Mouse (Mus musculus) brain, embryonic 14.5 days (tissue): Measurements from ENCODE around the gene Rab27a. TPM values are rescaled to one million over a fixed set of nuclear protein-coding genes. Genes with fewer than 3 reads are reported as not detected.
A peak's percentile ranks its signal among the peaks of the same experiment; 100 is the strongest.

Experiments
- DNase-seq: peaks from one replicate; pipeline ENCODE4 v3.0.0-alpha.2; 2011; ENCODE audit warnings: low read depth
- CTCF ChIP-seq: fragments of 200-500 bp; IDR thresholded peaks from 2 replicates; pipeline ENCODE4 v1.5.1; 2012; ENCODE audit warnings: inconsistent platforms, mild to moderate bottlenecking, moderate library complexity, borderline replicate concordance; ENCODE audit not compliant: insufficient read depth, insufficient read length; ENCODE audit errors: extremely low read depth
- POLR2A ChIP-seq: fragments of 200-500 bp; IDR thresholded peaks from 2 replicates; pipeline ENCODE4 v1.6.1; 2012; ENCODE audit warnings: mild to moderate bottlenecking, inconsistent platforms, borderline replicate concordance; ENCODE audit not compliant: poor library complexity, insufficient read depth, insufficient read length, severe bottlenecking; ENCODE audit errors: extremely low read depth
- polyA plus RNA-seq: library from polyadenylated mRNA; depleted of rRNA; stranded (reverse); fragments of >200 nt; gene quantifications from 2 replicates; pipeline ENCODE4 v1.2.3, GENCODE M21; 2012; rRNA removed

Rab27a gene
- 0.77 and 1.4 TPM in 2 replicates for polyA plus RNA-seq

GRCm38 (mm10) chr9:73044146-73045079 is at the start of gene Rab27a:
Gene Rab27a, plus strand, starts transcription at chr9:73044854.
- peak; percentile 82 for DNase-seq
- TF ChIP-seq POLR2A: no peak
- peak; percentile 90 for TF ChIP-seq CTCF

- TF ChIP-seq POLR2A (no peak), CTCF (no peak)
- DNase-seq: no peak
These were observed 48.5 kb upstream of the Rab27a start for GRCm38 (mm10) chr9:72996167-72996566.

GRCm38 (mm10) chr9:72996806-72997205 is 47.8 kb upstream of the Rab27a start:
- TF ChIP-seq POLR2A: no peak
- TF ChIP-seq CTCF: no peak
- no peak for DNase-seq

DNA sequence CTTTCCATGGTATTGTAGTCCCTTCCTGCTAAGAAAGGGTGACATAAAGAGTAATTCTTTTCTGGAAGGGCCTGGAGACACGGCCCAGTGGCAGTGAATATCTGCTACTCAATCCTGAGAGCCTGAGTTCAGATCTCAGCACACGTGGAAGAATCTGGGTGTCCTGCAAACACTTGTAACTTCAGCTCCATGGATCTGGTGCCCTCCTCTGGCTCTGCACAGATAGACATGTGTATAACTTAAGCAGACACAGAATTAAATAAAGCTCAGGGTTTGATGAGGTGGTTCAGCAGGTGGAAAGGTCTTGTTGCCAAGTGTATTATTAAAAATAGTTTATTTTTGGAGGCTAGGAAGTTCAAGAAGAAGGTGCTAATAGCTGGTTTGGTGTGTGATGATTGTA is 44.2 kb upstream of the Rab27a start:
- TF ChIP-seq CTCF: no peak
- TF ChIP-seq POLR2A: no peak
- DNase-seq: no peak

- no peak for DNase-seq
- TF ChIP-seq CTCF: no peak
- TF ChIP-seq POLR2A: no peak
These were observed 43.2 kb upstream of the Rab27a start for GRCm38 (mm10) chr9:73001314-73002011.

DNA sequence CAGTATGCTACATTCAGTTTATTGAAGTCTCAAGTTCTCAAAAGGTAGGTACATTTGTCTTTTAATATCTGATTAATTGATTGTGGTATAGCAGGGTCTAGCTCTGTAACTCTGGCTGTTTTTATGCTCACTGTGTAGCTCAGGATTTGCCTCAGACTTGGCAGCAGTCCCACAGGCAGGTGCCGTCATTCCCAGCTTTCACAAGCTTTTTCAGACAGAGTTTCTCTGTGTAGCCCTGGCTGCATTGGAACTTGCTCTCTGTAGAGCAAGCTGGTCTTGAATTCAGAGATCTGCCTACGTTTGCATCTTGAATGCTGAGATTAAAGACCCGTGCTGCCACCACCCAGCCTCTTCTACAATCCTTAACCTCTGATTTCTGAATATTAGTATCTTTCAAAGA is 42.5 kb upstream of the Rab27a start:
- DNase-seq: peak; percentile 19

DNA sequence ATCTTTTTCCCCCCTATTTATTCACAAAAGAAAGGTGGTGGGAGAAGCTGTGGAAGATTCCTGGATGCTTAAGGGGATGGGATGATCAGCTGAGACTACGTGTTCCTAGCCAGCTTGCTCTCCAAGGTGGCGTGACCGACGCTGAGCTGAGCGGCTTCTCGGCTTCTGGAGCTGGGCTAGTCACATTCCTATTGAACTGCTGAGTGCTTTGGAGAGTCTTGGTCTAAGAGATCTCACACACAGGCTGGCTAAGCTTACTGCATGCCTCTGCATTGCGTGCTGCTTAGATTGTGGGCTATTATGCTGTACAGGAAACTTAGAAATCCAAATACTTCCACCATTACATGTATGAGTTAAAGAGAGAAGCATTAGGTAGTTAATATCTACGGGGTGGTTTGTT is 40.6 kb upstream of the Rab27a start:
- no peak for DNase-seq
- TF ChIP-seq POLR2A (no peak), CTCF (no peak)

More for the DNA sequence above, 42.5 kb upstream of the Rab27a start:
- TF ChIP-seq POLR2A: no peak
- TF ChIP-seq CTCF: no peak

DNA sequence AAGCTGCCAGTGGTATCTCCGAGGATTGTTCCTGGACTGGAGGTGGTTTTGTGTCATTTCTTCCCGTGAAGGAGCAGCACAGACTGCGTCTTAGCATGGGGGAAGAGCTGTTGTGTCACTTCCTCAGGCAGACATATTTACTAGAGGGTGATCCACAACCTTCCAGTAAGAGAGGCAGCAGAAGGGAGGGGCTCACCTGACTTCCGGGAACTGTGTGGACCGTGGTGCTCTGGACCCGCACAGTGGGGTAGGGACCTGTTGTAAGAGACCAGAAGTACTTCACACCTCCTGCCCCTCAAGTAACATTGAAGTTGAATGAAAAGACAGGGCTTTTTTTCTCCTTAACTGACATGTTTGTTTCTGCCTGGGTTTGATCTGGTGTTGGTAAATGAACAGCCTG is 39.5 kb upstream of the Rab27a start:
- no peak for DNase-seq
- TF ChIP-seq POLR2A (no peak), CTCF (no peak)

DNA sequence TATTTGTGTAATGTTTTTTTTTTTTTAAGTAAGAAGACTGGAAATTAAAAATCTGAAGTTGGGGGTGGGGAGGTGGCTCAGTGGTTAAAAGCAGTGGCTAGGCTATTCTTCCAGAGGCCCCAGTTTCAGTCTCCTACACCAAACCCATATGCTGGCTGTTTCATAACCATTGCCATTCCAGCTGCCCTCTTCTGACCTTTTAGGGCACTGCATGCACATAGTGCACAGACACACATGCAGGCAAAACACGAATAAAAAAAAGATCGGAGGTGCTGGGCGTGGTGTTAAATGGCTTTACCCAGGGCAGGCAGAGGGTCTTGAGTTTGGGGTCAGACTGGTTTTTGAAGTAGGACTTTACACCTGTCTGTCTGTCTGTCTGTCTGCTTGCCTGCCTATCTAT is 38.5 kb upstream of the Rab27a start:
- DNase-seq: no peak
- TF ChIP-seq CTCF (peak; percentile 9; the same call in 1 of the 2 replicates), POLR2A (no peak)

GRCm38 (mm10) chr9:73008384-73008783 is 36.3 kb upstream of the Rab27a start:
- TF ChIP-seq POLR2A (no peak), CTCF (no peak)
- no peak for DNase-seq

DNA sequence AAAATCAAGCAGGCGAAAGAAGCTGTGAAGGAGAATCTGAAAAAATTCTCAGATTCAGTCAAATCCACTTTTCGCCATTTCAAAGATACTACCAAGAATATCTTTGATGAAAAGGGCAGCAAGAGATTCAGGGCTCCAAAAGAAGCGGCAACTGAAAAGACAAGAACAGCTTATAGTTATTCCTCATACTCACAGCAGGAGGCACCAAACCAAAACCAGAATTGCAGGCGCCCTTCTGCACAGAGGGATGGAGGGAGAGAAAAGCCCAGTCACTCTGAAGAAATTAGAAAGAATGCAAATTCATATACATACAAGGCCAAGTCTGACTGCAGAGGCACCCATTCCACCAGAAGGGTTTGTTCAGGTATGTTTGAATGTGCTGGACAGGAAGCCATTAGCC is 32.0 kb upstream of the Rab27a start:
- no peak for DNase-seq

DNA sequence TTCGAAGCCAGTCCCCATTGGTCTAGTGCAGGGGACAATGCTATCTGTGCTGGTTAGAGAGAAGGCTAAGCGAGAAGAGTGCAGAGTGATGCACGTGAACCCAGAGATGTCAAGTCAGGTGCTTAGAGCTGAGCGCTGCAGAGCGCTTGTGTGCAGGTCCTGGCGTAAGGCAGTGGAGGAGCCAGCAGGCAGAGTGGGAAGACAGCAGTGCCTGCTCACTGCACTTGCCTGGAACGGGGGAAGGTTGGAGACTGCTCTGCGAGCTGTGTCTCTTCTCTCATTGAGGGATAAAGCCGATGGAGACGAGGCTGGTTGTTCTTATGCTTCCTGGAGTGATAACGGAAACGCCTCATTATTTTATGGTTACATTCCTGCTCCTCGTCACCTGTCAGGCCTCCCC is 29.9 kb upstream of the Rab27a start:
- no peak for TF ChIP-seq POLR2A
- no peak for TF ChIP-seq CTCF
- no peak for DNase-seq

More for the DNA sequence above, 32.0 kb upstream of the Rab27a start:
- TF ChIP-seq CTCF (peak; percentile 6; the same call in 1 of the 2 replicates), POLR2A (no peak)

GRCm38 (mm10) chr9:73019841-73020240 is 24.8 kb upstream of the Rab27a start:
- TF ChIP-seq POLR2A (no peak), CTCF (no peak)
- no peak for DNase-seq
